Mouse (Mus musculus) left cerebral cortex, postnatal 25 days (tissue): ENCODE results near the gene Rreb1. TPM values are rescaled to one million over a fixed set of nuclear protein-coding genes. Genes with fewer than 3 reads are reported as not detected.
A peak's percentile ranks its signal among the peaks of the same experiment; 100 is the strongest.

ENCODE experiments used
- DNase-seq, 2 experiments: peaks; one replicate each; pipeline ENCODE4 v3.0.0; 2022; ENCODE audit warnings: low spot score in 2 of 2, mixed read lengths in 1 of 2
- intact Hi-C: fragments of 180-260 bp; cut with DNase I; formaldehyde crosslinking; loops from one replicate; pipeline ENCODE4 v1.15.1; 2025
- total RNA-seq, 2 experiments: library from RNA; stranded (reverse); gene quantifications; 2 replicates each; pipeline ENCODE4 v1.2.3; 2021

Rreb1 gene
- total RNA-seq, 2 experiments from 2014 or later = 29.4 to 30.1 TPM

GRCm38 (mm10) chr13:37959239-37959907, 181.2 kb downstream of the Rreb1 start:
- intact Hi-C loops = no loop called here
- peak in 1 of 2 experiments; percentile 17 for DNase-seq

GRCm38 (mm10) chr13:37959936-37960335, 181.7 kb downstream of the Rreb1 start:
- intact Hi-C loops = no loop called here

GRCm38 (mm10) chr13:37962541-37962940, 184.3 kb downstream of the Rreb1 start:
- intact Hi-C loops = no loop called here
- DNase-seq = no peak

More at GRCm38 (mm10) chr13:37959936-37960335, 181.7 kb downstream of the Rreb1 start:
- no peak for DNase-seq

GRCm38 (mm10) chr13:37963354-37964007, 185.3 kb downstream of the Rreb1 start:
- peak; percentile 65 to 72 for DNase-seq
- intact Hi-C loops = no loop called here

- intact Hi-C loops = loop anchor here (5.0 kb wide), 2 partner anchors 512 to 532 kb away; no protein-coding TSS in a partner anchor
- DNase-seq = peak in 1 of 2 experiments; percentile 58
These were observed 186.2 kb downstream of the Rreb1 start for GRCm38 (mm10) chr13:37964128-37965087.

GRCm38 (mm10) chr13:37965126-37965914, 187.1 kb downstream of the Rreb1 start:
- no peak for DNase-seq
- intact Hi-C loops = loop anchor here (5.0 kb wide), 2 partner anchors 513 to 533 kb away; no protein-coding TSS in a partner anchor

GRCm38 (mm10) chr13:37966256-37967051, 188.3 kb downstream of the Rreb1 start:
- intact Hi-C loops = loop anchor here (5.0 kb wide), 2 partner anchors 514 to 534 kb away; no protein-coding TSS in a partner anchor
- no peak for DNase-seq

GRCm38 (mm10) chr13:37967052-37967437, 188.8 kb downstream of the Rreb1 start:
- no peak for DNase-seq
- intact Hi-C loops = loop anchor here (5.0 kb wide), 2 partner anchors 515 to 535 kb away; no protein-coding TSS in a partner anchor

GRCm38 (mm10) chr13:37967565-37967964, 189.4 kb downstream of the Rreb1 start:
- intact Hi-C loops = loop anchor here (5.0 kb wide), 2 partner anchors 515 to 535 kb away; no protein-coding TSS in a partner anchor
- no peak for DNase-seq

GRCm38 (mm10) chr13:37969337-37969736, 191.1 kb downstream of the Rreb1 start:
- DNase-seq = peak; percentile 89
- intact Hi-C loops = loop anchor here (5.0 kb wide), 2 partner anchors 517 to 537 kb away; no protein-coding TSS in a partner anchor

- intact Hi-C loops = loop anchor here (5.0 kb wide), 2 partner anchors 518 to 538 kb away; no protein-coding TSS in a partner anchor
- DNase-seq = peak in 1 of 2 experiments; percentile 27
These were observed 191.8 kb downstream of the Rreb1 start for GRCm38 (mm10) chr13:37969988-37970387.

- intact Hi-C loops = no loop called here
- no peak for DNase-seq
These were observed 192.8 kb downstream of the Rreb1 start for GRCm38 (mm10) chr13:37970887-37971530.

- DNase-seq = peak in 1 of 2 experiments; percentile 51
- intact Hi-C loops = no loop called here
These were observed 195.8 kb downstream of the Rreb1 start for GRCm38 (mm10) chr13:37974036-37974435.

- no peak for DNase-seq
- intact Hi-C loops = loop anchor here (5.0 kb wide), 1 partner anchor 68 kb away; no protein-coding TSS in a partner anchor
These were observed 196.5 kb downstream of the Rreb1 start for GRCm38 (mm10) chr13:37974731-37975130.

- intact Hi-C loops = loop anchor here (5.0 kb wide), 1 partner anchor 63 kb away; no protein-coding TSS in a partner anchor
- no peak for DNase-seq
These were observed 201.3 kb downstream of the Rreb1 start for GRCm38 (mm10) chr13:37979506-37979905.

- DNase-seq = no peak
- intact Hi-C loops = loop anchor here (5.0 kb wide), 1 partner anchor 72 kb away; no protein-coding TSS in a partner anchor
These were observed 202.1 kb downstream of the Rreb1 start for GRCm38 (mm10) chr13:37980346-37980745.

- intact Hi-C loops = loop anchor here (5.0 kb wide), 1 partner anchor 71 kb away; no protein-coding TSS in a partner anchor
- no peak for DNase-seq
These were observed 202.9 kb downstream of the Rreb1 start for GRCm38 (mm10) chr13:37981063-37981462.
